9 mouse cellular contexts compared by ENCODE assay signal in the genomic region with DNA sequence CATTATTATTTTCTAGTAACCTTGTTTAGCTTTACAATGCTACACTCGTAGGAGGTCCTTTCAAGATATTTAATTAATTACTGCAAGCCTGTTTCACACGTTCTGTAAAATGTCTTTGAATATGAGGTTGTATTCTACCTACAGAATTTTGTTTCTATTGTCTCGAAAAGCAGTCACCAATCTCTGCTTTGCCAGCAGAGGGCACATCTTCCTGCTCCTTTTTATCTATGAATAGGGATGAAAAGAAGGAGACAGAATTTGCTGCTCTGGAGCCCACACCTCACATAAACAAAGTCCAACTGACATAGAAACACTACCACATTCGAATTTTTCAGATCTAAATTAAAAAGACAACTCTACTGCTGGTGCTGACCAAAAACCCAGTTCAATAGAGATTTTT.
A peak's percentile ranks its signal among the peaks of the same experiment; 100 is the strongest.
DNase-seq lines count a peak whose midpoint lies in the region; ATAC-seq lines count a peak whose summit lies in the region.
"Had no signal": no experiment of that assay in that cellular context is flagged by ENCODE, and none has a peak within 500 bp of the region (broad histone marks: within the 10 kb centered on the region; RNA-seq: fewer than 3 reads in every experiment).

No protein-coding gene starts in this region.

- H3K36me3 ChIP-seq in forebrain, embryonic 14.5 days (ENCODE audit: control insufficient read depth, insufficient read depth, low read length), result no peaks in the 10 kb centered on the region
- H3K36me3 ChIP-seq in forebrain, embryonic 12.5 days (replicated peaks), result no peaks in the 10 kb centered on the region
- H3K36me3 ChIP-seq: neural tube, embryonic 12.5 days had no signal

- no peak overlapping the region for H3K9ac ChIP-seq in forebrain, embryonic 14.5 days (ENCODE audit: low read length)
- no peak overlapping the region for H3K9ac ChIP-seq in forebrain, embryonic 12.5 days
- H3K9ac ChIP-seq: neural tube, embryonic 12.5 days had no signal

- DNase-seq in forebrain, embryonic 14.5 days (ENCODE audit: low spot score), result peak; percentile 74
- DNase-seq in ovary, postnatal 14 days (ENCODE audit: low spot score), result peak; percentile 1
- DNase-seq in ovary, postnatal 36 days (ENCODE audit: low spot score), result no peak
- DNase-seq in embryo, embryonic 10.5 days (ENCODE audit: low spot score), result peak; percentile 67
- DNase-seq in lung, postnatal 25 days (ENCODE audit: low spot score), result peak; percentile 15
- no peak for DNase-seq in Muller cell, postnatal 12 days (ENCODE audit: inconsistent ontology term)
- DNase-seq in yolk sac, embryonic 10.5 days (ENCODE audit: low spot score), result no peak

- peaks cover 15% of the 10 kb centered on the region for H3K4me1 ChIP-seq in forebrain, embryonic 14.5 days (ENCODE audit: control insufficient read depth, insufficient read depth, low read length)
- H3K4me1 ChIP-seq in forebrain, embryonic 12.5 days, result peaks cover 23% of the 10 kb centered on the region

- H3K9me3 ChIP-seq in forebrain, embryonic 14.5 days (replicated peaks; ENCODE audit: control insufficient read depth, low read length), result no peaks in the 10 kb centered on the region
- no peaks in the 10 kb centered on the region for H3K9me3 ChIP-seq in forebrain, embryonic 12.5 days
- H3K9me3 ChIP-seq: neural tube, embryonic 12.5 days had no signal

- 31% methylated on average over 4 of the region's 4 CpGs for WGBS in forebrain, embryonic 14.5 days
- 32% methylated on average over 4 of the region's 4 CpGs for WGBS in forebrain, embryonic 12.5 days

- H3K27ac ChIP-seq in forebrain, embryonic 14.5 days (ENCODE audit: low read depth, low read length), result no peak overlapping the region
- H3K27ac ChIP-seq in forebrain, embryonic 12.5 days, result no peak overlapping the region
- H3K27ac ChIP-seq: neural tube, embryonic 12.5 days had no signal

- no peak overlapping the region for H3K4me3 ChIP-seq in forebrain, embryonic 14.5 days (ENCODE audit: low read depth, low read length)
- no peak overlapping the region for H3K4me3 ChIP-seq in forebrain, embryonic 12.5 days (replicated peaks)
- H3K4me3 ChIP-seq: neural tube, embryonic 12.5 days had no signal

- ATAC-seq in forebrain, embryonic 14.5 days, result 0 out of 2 replicates have a peak, but pooled peaks have one; percentile 12
- no peak for ATAC-seq in forebrain, embryonic 12.5 days (ENCODE audit: low FRiP score)

- H3K27me3 ChIP-seq in forebrain, embryonic 14.5 days (replicated peaks; ENCODE audit: control insufficient read depth, insufficient read depth, low read length), result no peaks in the 10 kb centered on the region
- no peaks in the 10 kb centered on the region for H3K27me3 ChIP-seq in forebrain, embryonic 12.5 days
- H3K27me3 ChIP-seq: neural tube, embryonic 12.5 days had no signal

- no peak overlapping the region for H3K4me2 ChIP-seq in forebrain, embryonic 14.5 days (ENCODE audit: low read length)
- H3K4me2 ChIP-seq in forebrain, embryonic 12.5 days, result no peak overlapping the region
- H3K4me2 ChIP-seq: neural tube, embryonic 12.5 days had no signal

Comparison
In these comparisons a context has a peak if more than half of its experiments do, and no peak if none do; other contexts are left out.
1. DNase-seq: peak in forebrain, embryonic 14.5 days (single experiment), ovary, postnatal 14 days (single experiment), embryo, embryonic 10.5 days (single experiment) and lung, postnatal 25 days (single experiment); none in ovary, postnatal 36 days (single experiment), Muller cell, postnatal 12 days (single experiment) and yolk sac, embryonic 10.5 days (single experiment).